Comparison of ENCODE assay signal across 8 mouse cellular contexts in the genomic region with DNA sequence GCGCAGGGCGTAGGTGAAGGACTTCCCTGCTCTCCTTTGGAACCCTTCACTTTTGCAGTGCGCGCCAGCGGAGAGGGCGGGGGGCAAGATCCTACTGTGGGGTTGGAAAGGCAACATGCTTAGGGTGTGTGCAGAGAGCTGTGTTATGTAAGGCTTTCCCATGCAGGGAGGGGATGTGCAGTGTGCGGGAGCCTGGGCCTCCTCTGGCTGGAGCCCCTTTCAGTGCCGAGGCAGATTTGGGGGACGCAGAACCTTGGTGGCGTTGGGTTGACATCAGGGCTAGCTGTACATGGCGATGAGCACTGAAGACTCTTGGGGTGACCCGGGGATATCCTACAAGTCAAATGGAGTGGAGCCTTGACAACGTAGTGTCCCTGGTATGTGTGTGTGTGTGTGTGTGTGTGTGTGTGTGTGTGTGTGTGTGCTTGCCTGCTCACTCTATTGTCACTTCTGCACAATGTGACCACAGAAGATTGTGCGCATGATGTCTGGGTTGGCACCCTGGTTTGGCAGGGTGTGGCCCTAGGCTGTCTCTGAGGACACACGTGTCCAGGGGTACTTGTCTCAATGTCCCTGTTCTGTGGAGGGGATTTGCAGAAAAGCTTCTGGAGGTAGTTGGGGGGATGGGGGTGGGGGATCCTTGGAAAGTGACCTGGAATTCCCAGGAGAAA. TPM values are rescaled to one million over a fixed set of nuclear protein-coding genes. Genes with fewer than 3 reads are reported as not detected.
DNase-seq lines count a peak whose midpoint lies in the region; ATAC-seq and TF ChIP-seq lines count a peak whose summit lies in the region.

No protein-coding gene starts in this region.

- H3K9ac ChIP-seq in heart, embryonic 15.5 days = peak overlapping the region; percentile 89
- peak overlapping the region; percentile 26 for H3K9ac ChIP-seq in hindbrain, embryonic 15.5 days

- no peak for TF ChIP-seq CTCF in bone marrow, adult 2 months (IDR thresholded peaks at IDR 0.05; ENCODE audit: control insufficient read depth, insufficient read depth, low read length)

- WGBS in heart, embryonic 15.5 days = 7% methylated on average over 15 of the region's 15 CpGs
- WGBS in bone marrow, adult 2 months = 23% methylated on average over 15 of the region's 15 CpGs
- 16% methylated on average over 15 of the region's 15 CpGs for WGBS in hindbrain, embryonic 15.5 days

- peak overlapping the region; percentile 78 for H3K4me3 ChIP-seq in heart, embryonic 15.5 days
- H3K4me3 ChIP-seq in bone marrow, adult 2 months (replicated peaks; ENCODE audit: control insufficient read depth, low read depth, low read length) = peak overlapping the region; percentile 38
- peak overlapping the region; percentile 49 for H3K4me3 ChIP-seq in hindbrain, embryonic 15.5 days

- H3K4me1 ChIP-seq in heart, embryonic 15.5 days (replicated peaks) = peaks cover 73% of the 10 kb centered on the region
- H3K4me1 ChIP-seq in bone marrow, adult 2 months (ENCODE audit: control insufficient read depth, insufficient read depth, low read length) = peaks cover 1% of the 10 kb centered on the region
- H3K4me1 ChIP-seq in hindbrain, embryonic 15.5 days (replicated peaks) = peaks cover 28% of the 10 kb centered on the region

- H3K9me3 ChIP-seq in heart, embryonic 15.5 days (replicated peaks) = no peaks in the 10 kb centered on the region
- no peaks in the 10 kb centered on the region for H3K9me3 ChIP-seq in hindbrain, embryonic 15.5 days

- no peak for TF ChIP-seq POLR2A in bone marrow, adult 2 months (IDR thresholded peaks at IDR 0.05; ENCODE audit: borderline replicate concordance, control insufficient read depth, low read depth, low read length)

- peak overlapping the region; percentile 70 for H3K4me2 ChIP-seq in heart, embryonic 15.5 days
- peak overlapping the region; percentile 74 for H3K4me2 ChIP-seq in hindbrain, embryonic 15.5 days

- H3K27ac ChIP-seq in heart, embryonic 15.5 days = peak overlapping the region; percentile 97
- H3K27ac ChIP-seq in bone marrow, adult 2 months (ENCODE audit: control insufficient read depth, insufficient read depth, low read depth, low read length, poor library complexity) = no peak overlapping the region
- peak overlapping the region; percentile 40; the same call in 1 of the 2 replicates for H3K27ac ChIP-seq in hindbrain, embryonic 15.5 days (replicated peaks)

- no peak for DNase-seq in heart, adult 11 months
- DNase-seq in lung, postnatal 4 days = peak; percentile 51 to 53
- no peak for DNase-seq in retina, postnatal 1 day
- DNase-seq in cerebellum, adult 18-20 months = no peak
- DNase-seq in cerebellum, postnatal 14 days = no peak

- no peaks in the 10 kb centered on the region for H3K27me3 ChIP-seq in heart, embryonic 15.5 days
- peaks cover 36% of the 10 kb centered on the region for H3K27me3 ChIP-seq in hindbrain, embryonic 15.5 days

- ATAC-seq in heart, embryonic 15.5 days (replicated peaks; ENCODE audit: insufficient number of reproducible peaks, insufficient read depth, low FRiP score, low read depth) = peak; percentile 18; the same call in 1 of the 2 replicates
- peak; percentile 65 for ATAC-seq in hindbrain, embryonic 15.5 days (ENCODE audit: low FRiP score, low read depth)

- H3K36me3 ChIP-seq in heart, embryonic 15.5 days = no peaks in the 10 kb centered on the region
- H3K36me3 ChIP-seq in hindbrain, embryonic 15.5 days = no peaks in the 10 kb centered on the region

RNA-seq across cellular contexts. Expression of gene Ahnak, which starts 1.5 kb away (rescaled TPM):
- 31.4 and 38.4 TPM in 2 replicates for polyA plus RNA-seq in heart, embryonic 15.5 days (2015; fragmentation: Nextera tagmentation; extraction: Ambion mirVana)
- 17.4 and 40.1 TPM in 2 replicates for polyA plus RNA-seq in bone marrow, adult 2 months (2011; ENCODE audit: insufficient read depth, insufficient read length, low replicate concordance, missing spikeins)
- 4.6 TPM in 2 replicates for polyA plus RNA-seq in hindbrain, embryonic 15.5 days (2015; fragmentation: Nextera tagmentation; extraction: Ambion mirVana)

RNA-seq across cellular contexts. Expression of gene Eef1g, which starts 23.7 kb away (rescaled TPM):
- 216 and 256 TPM in 2 replicates for polyA plus RNA-seq in heart, embryonic 15.5 days (2015; fragmentation: Nextera tagmentation; extraction: Ambion mirVana)
- 129 and 224 TPM in 2 replicates for polyA plus RNA-seq in bone marrow, adult 2 months (2011; ENCODE audit: insufficient read depth, insufficient read length, low replicate concordance, missing spikeins)
- 289 TPM in 2 replicates for polyA plus RNA-seq in hindbrain, embryonic 15.5 days (2015; fragmentation: Nextera tagmentation; extraction: Ambion mirVana)

RNA-seq across cellular contexts. Expression of gene Tut1, which starts 36.9 kb away (rescaled TPM):
- polyA plus RNA-seq in heart, embryonic 15.5 days (2015; fragmentation: Nextera tagmentation; extraction: Ambion mirVana) = 13.7 and 19.4 TPM in 2 replicates
- 10.7 and 19.1 TPM in 2 replicates for polyA plus RNA-seq in bone marrow, adult 2 months (2011; ENCODE audit: insufficient read depth, insufficient read length, low replicate concordance, missing spikeins)
- 24.9 and 25.4 TPM in 2 replicates for polyA plus RNA-seq in hindbrain, embryonic 15.5 days (2015; fragmentation: Nextera tagmentation; extraction: Ambion mirVana)

RNA-seq across cellular contexts. Expression of gene Mta2, which starts 48.9 kb away (rescaled TPM):
- 74.2 and 99.5 TPM in 2 replicates for polyA plus RNA-seq in heart, embryonic 15.5 days (2015; fragmentation: Nextera tagmentation; extraction: Ambion mirVana)
- polyA plus RNA-seq in bone marrow, adult 2 months (2011; ENCODE audit: insufficient read depth, insufficient read length, low replicate concordance, missing spikeins) = 67.4 and 91.6 TPM in 2 replicates
- polyA plus RNA-seq in hindbrain, embryonic 15.5 days (2015; fragmentation: Nextera tagmentation; extraction: Ambion mirVana) = 103 and 109 TPM in 2 replicates

Comparison
In these comparisons a context has a peak if more than half of its experiments do, and no peak if none do; other contexts are left out.
1. DNase-seq: peak in lung, postnatal 4 days (2 of 2); none in heart, adult 11 months (single experiment), retina, postnatal 1 day (single experiment), cerebellum, adult 18-20 months (0 of 2) and cerebellum, postnatal 14 days (0 of 2).
2. Peak in every context shown above with its lines, with median percentiles within 50 percentile points of each other: H3K4me3 ChIP-seq.